Mouse (Mus musculus): ENCODE data around the gene Cpb2. TPM values are rescaled to one million over a fixed set of nuclear protein-coding genes. Genes with fewer than 3 reads are reported as not detected.

Gene Cpb2
- polyA plus RNA-seq, 1 experiment: not detected

DNA sequence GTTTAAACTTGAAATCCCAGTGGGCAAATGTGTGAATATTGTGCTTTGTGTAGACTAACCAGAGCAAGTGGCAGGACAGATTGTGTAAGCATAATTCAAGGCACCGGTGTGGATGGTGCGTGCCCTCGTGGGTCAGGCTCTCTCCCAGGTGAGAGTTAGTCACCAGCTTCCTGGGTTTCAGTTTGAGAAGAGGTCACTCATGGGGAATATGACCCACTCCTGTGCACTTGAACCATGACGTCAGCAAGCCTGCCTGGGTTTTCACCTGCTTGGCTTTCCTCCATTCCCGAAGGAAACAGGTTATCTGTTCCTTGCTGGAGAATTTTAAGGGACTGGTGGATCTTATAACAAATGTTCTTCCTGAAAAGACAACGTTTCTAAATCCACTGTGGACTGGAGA lies 19.7 kb upstream of the Cpb2 start:
- H3K27me3 ChIP-seq (ENCODE audit: control insufficient read depth, insufficient read depth, insufficient read length): peaks cover 4% of the 10 kb centered on the region
- no peak overlapping the region for H3K4me3 ChIP-seq (ENCODE audit: insufficient read depth, poor library complexity, severe bottlenecking)
- no peaks in the 10 kb centered on the region for H3K36me3 ChIP-seq (ENCODE audit: control insufficient read depth, insufficient read depth)
- no peak for TF ChIP-seq FOSL1 (IDR thresholded peaks at IDR 0.05; ENCODE audit: insufficient read depth, low read length, poor library complexity, severe bottlenecking)
- TF ChIP-seq CEBPB (IDR thresholded peaks at IDR 0.05; ENCODE audit: low read depth): no peak
- no peak for TF ChIP-seq USF1 (IDR thresholded peaks at IDR 0.05; ENCODE audit: low read depth)
- no peak for TF ChIP-seq MYOD1 (IDR thresholded peaks at IDR 0.05; ENCODE audit: control insufficient read depth, insufficient read length, low read depth)
- no peak for TF ChIP-seq MAX (IDR thresholded peaks at IDR 0.05)
- TF ChIP-seq CTCF (IDR thresholded peaks at IDR 0.05; ENCODE audit: control insufficient read depth, insufficient read depth, insufficient read length): no peak
- no peak for TF ChIP-seq MYOG (IDR thresholded peaks at IDR 0.05; ENCODE audit: control insufficient read depth, extremely low read depth, insufficient read length)
- no peaks in the 10 kb centered on the region for H3K79me2 ChIP-seq (ENCODE audit: control insufficient read depth, insufficient read depth)
- no peaks in the 10 kb centered on the region for H3K79me3 ChIP-seq (ENCODE audit: low read depth)
- H3ac ChIP-seq (ENCODE audit: control insufficient read depth, insufficient read length, low read depth): no peak overlapping the region

DNA sequence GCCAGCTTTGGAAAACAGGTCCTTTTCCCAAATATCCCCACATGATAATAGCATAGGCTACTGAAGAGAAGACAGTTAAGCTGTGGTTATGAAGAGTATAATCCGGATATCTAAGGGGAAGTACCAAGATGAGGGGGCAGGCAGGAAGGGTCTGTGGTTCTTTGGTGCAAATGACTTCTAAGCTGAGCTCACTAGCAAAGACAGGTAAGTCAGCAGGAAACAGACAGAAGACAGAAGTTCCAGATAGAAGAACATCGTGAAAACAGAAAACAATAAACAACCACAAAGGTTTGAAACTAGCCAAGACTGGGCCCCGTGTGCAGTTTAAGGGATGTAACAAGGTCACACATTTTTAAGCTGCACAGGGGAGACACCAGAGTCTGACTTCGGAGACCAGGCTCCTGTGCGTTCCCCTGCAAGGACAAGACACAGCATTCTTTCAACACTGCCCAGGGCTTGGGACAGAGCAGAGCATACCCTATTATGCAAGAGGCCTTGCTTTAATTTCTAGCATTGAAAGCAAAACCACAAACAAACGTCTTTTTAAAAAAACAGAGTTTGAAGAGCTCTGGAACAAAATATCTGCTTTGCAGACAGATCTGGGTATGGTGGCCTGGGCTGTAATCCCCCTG lies 14.5 kb upstream of the Cpb2 start:
- no peaks in the 10 kb centered on the region for H3K27me3 ChIP-seq (ENCODE audit: control insufficient read depth, insufficient read depth, insufficient read length)
- TF ChIP-seq CTCF (IDR thresholded peaks at IDR 0.05; ENCODE audit: control insufficient read depth, insufficient read depth, insufficient read length) (no peak), USF1 (IDR thresholded peaks at IDR 0.05; ENCODE audit: low read depth) (no peak), MYOD1 (IDR thresholded peaks at IDR 0.05; ENCODE audit: control insufficient read depth, insufficient read length, low read depth) (no peak), FOSL1 (IDR thresholded peaks at IDR 0.05; ENCODE audit: insufficient read depth, low read length, poor library complexity, severe bottlenecking) (no peak), CEBPB (IDR thresholded peaks at IDR 0.05; ENCODE audit: low read depth) (no peak), MAX (IDR thresholded peaks at IDR 0.05) (no peak), MYOG (IDR thresholded peaks at IDR 0.05; ENCODE audit: control insufficient read depth, extremely low read depth, insufficient read length) (no peak)
- H3K4me3 ChIP-seq (ENCODE audit: insufficient read depth, poor library complexity, severe bottlenecking): no peak overlapping the region
- H3K79me3 ChIP-seq (ENCODE audit: low read depth): no peaks in the 10 kb centered on the region
- H3K36me3 ChIP-seq (ENCODE audit: control insufficient read depth, insufficient read depth): no peaks in the 10 kb centered on the region
- H3ac ChIP-seq (ENCODE audit: control insufficient read depth, insufficient read length, low read depth): no peak overlapping the region
- no peaks in the 10 kb centered on the region for H3K79me2 ChIP-seq (ENCODE audit: control insufficient read depth, insufficient read depth)

DNA sequence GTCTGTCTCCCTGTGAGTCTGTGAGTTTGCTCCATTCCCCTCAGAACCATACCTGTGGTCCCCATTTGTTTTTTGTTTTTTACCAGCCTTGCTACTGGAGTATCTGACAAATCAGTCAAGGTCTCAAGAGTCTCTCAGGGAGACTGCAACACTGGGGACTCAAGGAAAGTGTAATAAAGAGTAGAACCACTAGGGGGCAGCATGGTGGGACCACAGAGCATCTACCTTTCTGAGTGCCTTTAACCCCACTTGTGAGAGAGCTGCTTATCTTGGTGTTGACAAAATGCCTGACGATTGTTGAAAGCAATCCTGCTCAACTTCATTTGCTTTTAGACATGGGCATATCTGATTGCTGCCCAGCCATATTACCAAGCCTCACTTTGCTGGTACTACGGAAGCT lies 12.3 kb upstream of the Cpb2 start:
- Histone ChIP-seq H3K4me3 (ENCODE audit: insufficient read depth, poor library complexity, severe bottlenecking) (no peak overlapping the region), H3K27me3 (ENCODE audit: control insufficient read depth, insufficient read depth, insufficient read length) (no peaks in the 10 kb centered on the region), H3ac (ENCODE audit: control insufficient read depth, insufficient read length, low read depth) (no peak overlapping the region), H3K36me3 (ENCODE audit: control insufficient read depth, insufficient read depth) (no peaks in the 10 kb centered on the region), H3K79me3 (ENCODE audit: low read depth) (no peaks in the 10 kb centered on the region), H3K79me2 (ENCODE audit: control insufficient read depth, insufficient read depth) (no peaks in the 10 kb centered on the region)
- TF ChIP-seq MAX (IDR thresholded peaks at IDR 0.05) (no peak), MYOD1 (IDR thresholded peaks at IDR 0.05; ENCODE audit: control insufficient read depth, insufficient read length, low read depth) (no peak), CTCF (IDR thresholded peaks at IDR 0.05; ENCODE audit: control insufficient read depth, insufficient read depth, insufficient read length) (no peak), USF1 (IDR thresholded peaks at IDR 0.05; ENCODE audit: low read depth) (no peak)

DNA sequence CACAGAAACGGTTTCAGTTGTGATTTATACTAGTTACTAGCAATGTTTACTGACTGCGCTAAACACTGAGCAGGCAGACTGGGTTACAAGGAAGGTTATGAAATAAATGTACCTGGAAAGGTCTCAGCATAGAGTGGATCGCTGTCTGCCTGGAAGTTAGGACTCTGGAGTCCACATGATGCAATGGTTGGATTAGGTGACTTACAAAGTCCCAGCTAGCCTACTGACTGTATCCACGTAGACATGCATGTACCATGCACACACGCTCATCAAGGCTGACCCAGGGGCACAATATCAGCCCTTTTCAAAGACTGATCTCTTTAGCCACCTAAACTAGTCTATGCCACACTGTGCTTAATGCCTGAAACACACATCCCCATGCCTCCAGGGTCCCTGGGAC lies 9.0 kb upstream of the Cpb2 start:
- H3K79me2 ChIP-seq (ENCODE audit: control insufficient read depth, insufficient read depth): no peaks in the 10 kb centered on the region
- no peak for TF ChIP-seq FOSL1 (IDR thresholded peaks at IDR 0.05; ENCODE audit: insufficient read depth, low read length, poor library complexity, severe bottlenecking)
- TF ChIP-seq MYOD1 (IDR thresholded peaks at IDR 0.05; ENCODE audit: control insufficient read depth, insufficient read length, low read depth): no peak
- no peak for TF ChIP-seq CTCF (IDR thresholded peaks at IDR 0.05; ENCODE audit: control insufficient read depth, insufficient read depth, insufficient read length)
- TF ChIP-seq CEBPB (IDR thresholded peaks at IDR 0.05; ENCODE audit: low read depth): no peak
- no peak for TF ChIP-seq USF1 (IDR thresholded peaks at IDR 0.05; ENCODE audit: low read depth)
- no peak for TF ChIP-seq MYOG (IDR thresholded peaks at IDR 0.05; ENCODE audit: control insufficient read depth, extremely low read depth, insufficient read length)
- no peak for TF ChIP-seq MAX (IDR thresholded peaks at IDR 0.05)
- H3K27me3 ChIP-seq (ENCODE audit: control insufficient read depth, insufficient read depth, insufficient read length): no peaks in the 10 kb centered on the region
- H3K36me3 ChIP-seq (ENCODE audit: control insufficient read depth, insufficient read depth): no peaks in the 10 kb centered on the region
- H3K79me3 ChIP-seq (ENCODE audit: low read depth): no peaks in the 10 kb centered on the region
- H3K4me3 ChIP-seq (ENCODE audit: insufficient read depth, poor library complexity, severe bottlenecking): no peak overlapping the region
- no peak overlapping the region for H3ac ChIP-seq (ENCODE audit: control insufficient read depth, insufficient read length, low read depth)

DNA sequence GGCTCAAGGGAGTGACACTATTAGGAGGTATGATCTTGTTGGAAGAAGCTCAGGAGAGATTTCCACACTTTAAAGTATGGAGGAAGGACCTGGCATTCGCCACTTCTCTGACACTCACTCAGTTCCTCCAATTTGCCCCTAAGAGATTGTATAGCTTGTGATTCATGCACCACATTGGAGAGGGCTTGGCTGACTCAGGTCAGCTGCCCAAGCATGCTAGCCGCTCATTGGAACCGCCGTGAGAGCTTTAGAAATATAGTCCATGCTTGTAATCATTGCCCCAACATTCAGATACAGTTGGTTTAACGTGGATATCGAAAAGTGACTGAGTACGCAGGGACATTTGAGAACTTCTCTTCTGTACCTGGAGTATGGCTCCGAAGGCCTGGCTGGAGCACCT lies 6.5 kb upstream of the Cpb2 start:
- Histone ChIP-seq H3K79me3 (ENCODE audit: low read depth) (no peaks in the 10 kb centered on the region), H3K79me2 (ENCODE audit: control insufficient read depth, insufficient read depth) (no peaks in the 10 kb centered on the region), H3K36me3 (ENCODE audit: control insufficient read depth, insufficient read depth) (no peaks in the 10 kb centered on the region), H3K27me3 (ENCODE audit: control insufficient read depth, insufficient read depth, insufficient read length) (no peaks in the 10 kb centered on the region), H3ac (ENCODE audit: control insufficient read depth, insufficient read length, low read depth) (no peak overlapping the region), H3K4me3 (ENCODE audit: insufficient read depth, poor library complexity, severe bottlenecking) (no peak overlapping the region)
- TF ChIP-seq MAX (IDR thresholded peaks at IDR 0.05) (no peak), MYOG (IDR thresholded peaks at IDR 0.05; ENCODE audit: control insufficient read depth, extremely low read depth, insufficient read length) (no peak), MYOD1 (IDR thresholded peaks at IDR 0.05; ENCODE audit: control insufficient read depth, insufficient read length, low read depth) (no peak)

DNA sequence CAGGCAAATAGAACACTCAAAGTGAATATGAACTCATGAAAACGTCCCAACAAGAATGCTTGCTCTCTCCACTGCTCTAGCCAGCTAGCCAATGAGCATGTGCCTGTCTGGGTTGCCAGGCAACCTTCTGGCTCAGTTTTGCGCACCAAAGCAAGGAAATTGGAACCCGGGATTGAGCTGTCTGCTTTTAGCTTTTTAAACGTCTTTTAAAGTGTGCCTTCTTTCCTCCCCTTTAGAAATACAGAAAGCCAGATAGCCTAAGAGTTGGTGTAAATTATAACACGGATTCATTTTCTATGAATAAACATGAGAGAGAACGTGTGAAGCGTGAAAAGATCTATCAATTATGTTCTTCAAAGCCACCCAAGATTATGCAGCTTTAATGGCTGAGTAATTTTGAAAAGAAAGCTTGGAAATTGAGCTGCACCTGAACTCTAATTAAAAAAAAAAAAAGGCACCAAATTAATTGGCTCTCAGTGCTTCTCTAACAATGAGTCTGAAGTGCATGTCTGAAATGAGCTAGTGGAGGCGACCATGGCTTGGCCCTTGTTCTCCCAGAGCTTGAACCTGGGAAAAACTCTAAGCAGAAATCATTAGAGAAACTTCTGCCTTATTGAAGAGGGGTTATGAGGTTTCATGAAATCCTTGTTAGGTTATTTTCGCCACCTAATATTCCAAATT lies 6.0 kb upstream of the Cpb2 start:
- no peaks in the 10 kb centered on the region for H3K36me3 ChIP-seq (ENCODE audit: control insufficient read depth, insufficient read depth)
- H3K27me3 ChIP-seq (ENCODE audit: control insufficient read depth, insufficient read depth, insufficient read length): no peaks in the 10 kb centered on the region
- no peaks in the 10 kb centered on the region for H3K79me3 ChIP-seq (ENCODE audit: low read depth)
- H3ac ChIP-seq (ENCODE audit: control insufficient read depth, insufficient read length, low read depth): no peak overlapping the region
- H3K4me3 ChIP-seq (ENCODE audit: insufficient read depth, poor library complexity, severe bottlenecking): no peak overlapping the region
- H3K79me2 ChIP-seq (ENCODE audit: control insufficient read depth, insufficient read depth): no peaks in the 10 kb centered on the region
- TF ChIP-seq MAX (IDR thresholded peaks at IDR 0.05) (no peak), FOSL1 (IDR thresholded peaks at IDR 0.05; ENCODE audit: insufficient read depth, low read length, poor library complexity, severe bottlenecking) (no peak), MYOG (IDR thresholded peaks at IDR 0.05; ENCODE audit: control insufficient read depth, extremely low read depth, insufficient read length) (no peak)
